In genomic region chr16:34299226-34299625, GRCm38 (mm10) we compare ENCODE assay signal across 22 mouse cellular contexts.
DNase-seq lines count a peak whose midpoint lies in the region; ATAC-seq and TF ChIP-seq lines count a peak whose summit lies in the region.
"Had no signal": no experiment of that assay in that cellular context is flagged by ENCODE, and none has a peak within 500 bp of the region (broad histone marks: within the 10 kb centered on the region; RNA-seq: fewer than 3 reads in every experiment).

No protein-coding gene starts in this region.

- TF ChIP-seq POLR2A in olfactory bulb, adult 2 months (IDR thresholded peaks at IDR 0.05; ENCODE audit: insufficient read depth, low read depth, low read length), result no peak

- H3K27ac ChIP-seq in heart, embryonic 10.5 days, result no peak overlapping the region
- peak overlapping the region; percentile 89 for H3K27ac ChIP-seq in olfactory bulb, adult 2 months (ENCODE audit: insufficient read depth, low read depth, low read length)
- H3K27ac ChIP-seq: embryonic facial prominence, embryonic 10.5 days; embryonic facial prominence, embryonic 12.5 days; forebrain, embryonic 13.5 days; forebrain, embryonic 15.5 days had no signal

- no peaks in the 10 kb centered on the region for H3K27me3 ChIP-seq in heart, embryonic 10.5 days (ENCODE audit: insufficient read depth, poor library complexity, severe bottlenecking)
- H3K27me3 ChIP-seq: embryonic facial prominence, embryonic 12.5 days; forebrain, embryonic 13.5 days; forebrain, embryonic 15.5 days; Patski had no signal

- ATAC-seq in frontal cortex, adult (ENCODE audit: low TSS enrichment), result peak; percentile 28; the same call in 1 of the 2 replicates
- ATAC-seq: activated CD4-positive, CD25-positive, alpha-beta regulatory T cell, adult 4 months; CD4-positive, CD25-positive, alpha-beta regulatory T cell, adult 4 months; forebrain, embryonic 13.5 days; forebrain, embryonic 15.5 days; Patski had no signal

- WGBS in heart, embryonic 10.5 days, result 56% methylated on average over 2 of the region's 2 CpGs
- WGBS in olfactory bulb, adult 2 months, result 61% methylated on average over 2 of the region's 2 CpGs

- peaks cover 17% of the 10 kb centered on the region; the same call in 1 of the 2 replicates for H3K4me1 ChIP-seq in heart, embryonic 10.5 days
- H3K4me1 ChIP-seq in olfactory bulb, adult 2 months (ENCODE audit: control insufficient read depth, insufficient read depth, low read length), result peaks cover 17% of the 10 kb centered on the region
- H3K4me1 ChIP-seq: embryonic facial prominence, embryonic 10.5 days; embryonic facial prominence, embryonic 12.5 days had no signal

- H3K36me3 ChIP-seq in heart, embryonic 10.5 days, result no peaks in the 10 kb centered on the region
- H3K36me3 ChIP-seq: G1E had no signal

- no peaks in the 10 kb centered on the region for H3K9me3 ChIP-seq in heart, embryonic 10.5 days
- H3K9me3 ChIP-seq: embryonic facial prominence, embryonic 10.5 days; embryonic facial prominence, embryonic 12.5 days; forebrain, embryonic 13.5 days; forebrain, embryonic 15.5 days; G1E had no signal

- no peak for DNase-seq in frontal cortex, postnatal 14 days (ENCODE audit: low spot score in 2 of 2)
- peak; percentile 65 for DNase-seq in heart, embryonic 10.5 days (ENCODE audit: low spot score)
- no peak for DNase-seq in heart, adult 18-20 months
- DNase-seq: adrenal gland, adult 8-10 months; adrenal gland, postnatal 14 days; adrenal gland, postnatal 36 days; B cell, adult 2 months; cerebellum, adult 11-12 months; cerebellum, adult 2 months; cerebellum, adult 9-10 months; cerebellum, postnatal 10 days; cerebellum, postnatal 25 days had no signal

- no peak for TF ChIP-seq CTCF in olfactory bulb, adult 2 months (IDR thresholded peaks at IDR 0.05; ENCODE audit: insufficient read depth, low read depth, low read length)

- H3K4me3 ChIP-seq in heart, embryonic 10.5 days, result no peak overlapping the region
- H3K4me3 ChIP-seq in olfactory bulb, adult 2 months (ENCODE audit: insufficient read depth, low read depth, low read length), result no peak overlapping the region
- H3K4me3 ChIP-seq: embryonic facial prominence, embryonic 10.5 days; embryonic facial prominence, embryonic 12.5 days; forebrain, embryonic 13.5 days; forebrain, embryonic 15.5 days had no signal
